Mouse (Mus musculus) kidney, postnatal 0 days (tissue): ENCODE data around the gene Mtmr6. TPM values are rescaled to one million over a fixed set of nuclear protein-coding genes. Genes with fewer than 3 reads are reported as not detected.
A peak's percentile ranks its signal among the peaks of the same experiment; 100 is the strongest.

Experiments
- ATAC-seq: fragments of 200-750 bp; cut with Nextera tagmentation; replicated peaks from 2 replicates; pipeline ENCODE4 v1.8.0; 2017; ENCODE audit warnings: low read depth, moderate number of reproducible peaks, moderate TSS enrichment, moderate library complexity; ENCODE audit not compliant: low FRiP score
- DNase-seq: peaks from one replicate; pipeline ENCODE4 v3.0.0-alpha.2; 2016; ENCODE audit warnings: low spot score
- H3K27ac ChIP-seq: fragments of 300-500 bp; sonication (generic); 2 replicates; pipeline ENCODE4 v1.5.1; 2014; ENCODE audit warnings: mild to moderate bottlenecking
- H3K27me3 ChIP-seq: fragments of 300-500 bp; sonication (generic); 2 replicates; pipeline ENCODE4 v1.6.1; 2014; ENCODE audit warnings: low read length, mixed read lengths; ENCODE audit not compliant: insufficient read depth
- H3K36me3 ChIP-seq: fragments of 300-500 bp; sonication (generic); 2 replicates; pipeline ENCODE4 v1.6.1; 2014; ENCODE audit warnings: low read length, mixed read lengths; ENCODE audit not compliant: insufficient read depth
- H3K4me1 ChIP-seq: fragments of 300-500 bp; sonication (generic); replicated peaks from 2 replicates; pipeline ENCODE4 v1.6.1; 2014; ENCODE audit warnings: antibody characterized with exemption, low read length, mixed read lengths; ENCODE audit not compliant: insufficient read depth
- H3K4me2 ChIP-seq: fragments of 300-500 bp; sonication (generic); 2 replicates; pipeline ENCODE4 v1.6.1; 2014; ENCODE audit warnings: mild to moderate bottlenecking, low read length, moderate library complexity, mixed read lengths
- H3K4me3 ChIP-seq: fragments of 300-500 bp; sonication (generic); replicated peaks from 2 replicates; pipeline ENCODE4 v1.5.1; 2014; ENCODE audit warnings: low read depth, low read length
- H3K9ac ChIP-seq: fragments of 300-500 bp; sonication (generic); 2 replicates; pipeline ENCODE4 v1.6.1; 2014; ENCODE audit warnings: low read depth, low read length
- H3K9me3 ChIP-seq: fragments of 300-500 bp; sonication (generic); replicated peaks from 2 replicates; pipeline ENCODE4 v1.6.1; 2016; ENCODE audit warnings: low read length, inconsistent platforms, mixed read lengths
- CTCF ChIP-seq: IDR thresholded peaks from 2 replicates; pipeline ENCODE4 v1.5.1; 2016; ENCODE audit warnings: antibody characterized with exemption, low read depth, mild to moderate bottlenecking, moderate library complexity
- WGBS: fragments of 180-500 bp; shearing (Covaris S2); extraction: QIAGEN DNeasy Blood & Tissue Kit; methylation state at CpG from one replicate; pipeline ENCODE4 v1.1.7; 2014; 5-methylcytosine and 5-hydroxymethylcytosine counted together
- microRNA counts: library from miRNA; unstranded; fragments of <30 nt; microRNA quantifications from one replicate; lab custom pipeline; 2015
- microRNA-seq: library from miRNA; unstranded; fragments of <30 nt; microRNA quantifications from one replicate; pipeline ENCODE4, GENCODE M21; 2016
- polyA plus RNA-seq: library from polyadenylated mRNA; unstranded; fragments of >200 nt; fragmentation: Nextera tagmentation; extraction: Ambion mirVana; gene quantifications from 2 replicates; pipeline ENCODE4 v1.2.1, GENCODE M21; 2015

The Mtmr6 gene
- polyA plus RNA-seq, 1 experiment from 2014 or later, result 31.3 TPM

DNA sequence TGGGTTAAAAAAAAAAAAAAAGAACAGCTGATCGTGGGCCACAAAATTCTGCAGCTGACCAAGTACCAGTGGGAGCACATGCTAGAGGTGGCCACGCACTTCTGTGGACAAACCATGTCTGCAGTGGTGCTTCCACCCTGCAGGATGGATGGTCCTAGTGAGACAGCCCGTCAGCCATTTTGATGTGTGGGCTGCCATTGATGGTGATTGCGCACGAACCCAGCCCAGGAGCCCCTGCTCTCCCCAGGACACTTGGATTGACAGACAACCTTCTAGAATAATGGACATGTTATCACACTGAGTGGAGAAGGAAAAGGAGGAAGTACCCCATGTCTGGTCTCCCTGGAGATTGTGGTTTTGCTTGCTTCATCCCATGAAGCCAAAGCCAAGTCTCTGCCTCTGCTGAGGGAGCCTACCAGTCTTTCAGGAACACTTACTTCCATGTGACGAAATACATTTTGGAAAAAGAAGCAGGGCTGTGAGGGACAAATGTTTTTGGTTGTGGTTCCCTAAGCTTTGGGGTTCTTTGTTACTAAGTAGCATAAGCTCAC lies 80.4 kb downstream of the Mtmr6 start:
- no peaks in the 10 kb centered on the region for H3K27me3 ChIP-seq
- H3K4me1 ChIP-seq, result no peaks in the 10 kb centered on the region
- WGBS, result 90% methylated on average over 6 of the region's 6 CpGs
- TF ChIP-seq CTCF, result no peak
- no peak overlapping the region for H3K4me2 ChIP-seq
- H3K4me3 ChIP-seq, result no peak overlapping the region
- H3K27ac ChIP-seq, result no peak overlapping the region
- H3K9ac ChIP-seq, result no peak overlapping the region
- no peak for ATAC-seq
- no peak for DNase-seq
- H3K36me3 ChIP-seq, result no peaks in the 10 kb centered on the region
- H3K9me3 ChIP-seq, result no peaks in the 10 kb centered on the region

MicroRNAs encoded within 50 kb of the gene (microRNA counts, 519-probe panel; counts per million panel counts)
- microRNA mmu-miR-719 (lab: Ali Mortazavi, UCI), result 330 counts per million, percentile 68 among the panel's probes with 10 or more counts

Small RNA genes within 50 kb of the gene (microRNA-seq; reads per million reads assigned to microRNA genes)
- not detected for gene Mir719

Other genes starting within 250 kb of the Mtmr6 start
- gene Atp8a2, start 68.0 kb upstream of the Mtmr6 start, polyA plus RNA-seq, result 0.59 and 0.84 TPM in 2 replicates
- not detected in 2 replicates for gene Nupl1, start 13.8 kb upstream of the Mtmr6 start, polyA plus RNA-seq
- 32.6 and 33.4 TPM in 2 replicates for gene Gm49336, start 13.7 kb upstream of the Mtmr6 start, polyA plus RNA-seq
- 1.2 and 1.5 TPM in 2 replicates for gene Amer2, start 108.0 kb downstream of the Mtmr6 start, polyA plus RNA-seq